Mouse (Mus musculus) thymus, adult 18-20 months (tissue): ENCODE measurements at regions not wholly inside any gene's neighbourhood (a gene's known extent, or its start where the extent isn't known, plus 50 kb on each side); places are given as distances from the start of the nearest gene placed in this dataset.

ENCODE experiments used
- DNase-seq, 2 experiments: peaks; one replicate each; pipeline ENCODE4 v3.0.0; 2022; ENCODE audit warnings: mixed read lengths in 2 of 2

GRCm38 (mm10) chr13:112075847-112076479, 212.3 kb upstream of the Ankrd55 start:
- DNase-seq: no peak

- DNase-seq: no peak
Observed at GRCm38 (mm10) chr13:112078088-112078487, 210.2 kb upstream of the Ankrd55 start.

GRCm38 (mm10) chr13:112081935-112082334, 206.3 kb upstream of the Ankrd55 start:
- no peak for DNase-seq

- DNase-seq: no peak
Observed at GRCm38 (mm10) chr13:112084484-112085278, 203.6 kb upstream of the Ankrd55 start.

- DNase-seq: no peak
Observed at GRCm38 (mm10) chr13:112088312-112088771, 199.9 kb upstream of the Ankrd55 start.

- DNase-seq: no peak
Observed at GRCm38 (mm10) chr13:112090737-112091136, 197.5 kb upstream of the Ankrd55 start.

GRCm38 (mm10) chr13:112095595-112096139, 192.6 kb upstream of the Ankrd55 start:
- no peak for DNase-seq

- DNase-seq: no peak
Observed at GRCm38 (mm10) chr13:112099953-112100591, 188.2 kb upstream of the Ankrd55 start.

- peak; percentile 23 to 24 for DNase-seq
Observed at GRCm38 (mm10) chr13:112100592-112101420, 187.4 kb upstream of the Ankrd55 start.

GRCm38 (mm10) chr13:112101421-112101756, 186.9 kb upstream of the Ankrd55 start:
- DNase-seq: no peak

GRCm38 (mm10) chr13:112105953-112106352, 182.3 kb upstream of the Ankrd55 start:
- no peak for DNase-seq

- DNase-seq: no peak
Observed at GRCm38 (mm10) chr13:112114741-112115201, 173.5 kb upstream of the Ankrd55 start.

GRCm38 (mm10) chr13:112116101-112116726, 172.0 kb upstream of the Ankrd55 start:
- DNase-seq: no peak

- DNase-seq: no peak
Observed at GRCm38 (mm10) chr13:112118564-112118963, 169.7 kb upstream of the Ankrd55 start.

GRCm38 (mm10) chr13:112119611-112120041, 168.6 kb upstream of the Ankrd55 start:
- no peak for DNase-seq

- no peak for DNase-seq
Observed at GRCm38 (mm10) chr13:112120346-112120745, 167.9 kb upstream of the Ankrd55 start.

- DNase-seq: no peak
Observed at GRCm38 (mm10) chr13:112121110-112121509, 167.1 kb upstream of the Ankrd55 start.

GRCm38 (mm10) chr13:112122842-112123373, 165.3 kb upstream of the Ankrd55 start:
- DNase-seq: no peak

GRCm38 (mm10) chr13:112125769-112126469, 162.3 kb upstream of the Ankrd55 start:
- DNase-seq: no peak

- DNase-seq: no peak
Observed at GRCm38 (mm10) chr13:112130220-112130619, 158.0 kb upstream of the Ankrd55 start.

GRCm38 (mm10) chr13:112130774-112131173, 157.5 kb upstream of the Ankrd55 start:
- no peak for DNase-seq
